Mouse (Mus musculus): ENCODE data around the gene Mfsd4b5. TPM values are rescaled to one million over a fixed set of nuclear protein-coding genes. Genes with fewer than 3 reads are reported as not detected.

Mfsd4b5 gene
- 0.10 and 0.14 TPM in 2 replicates for polyA plus RNA-seq (2016; fragmentation: Nextera tagmentation; extraction: Ambion mirVana)

DNA sequence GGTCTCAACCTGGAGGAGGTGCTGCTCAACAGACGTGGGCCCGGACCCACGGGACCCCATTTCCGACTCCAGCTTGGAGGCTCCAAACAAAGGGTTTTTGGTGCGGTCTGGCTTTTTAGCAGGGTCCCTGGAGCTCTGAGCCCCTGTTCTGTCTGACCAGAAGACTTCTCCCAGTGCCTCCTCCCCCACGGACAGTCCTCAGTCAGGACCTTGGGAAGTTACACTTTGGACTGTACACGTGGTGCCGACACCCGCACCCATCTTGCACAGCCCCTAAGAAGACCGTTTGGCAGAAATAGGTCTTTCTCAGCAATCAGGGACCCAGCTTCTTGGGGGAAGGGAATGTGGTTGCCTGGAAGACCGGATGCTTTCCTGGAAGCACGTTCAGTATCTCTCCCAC lies at the start of gene Mfsd4b5:
Mfsd4b5 (minus strand) TSS at position 181 of the 400 bp plus-strand sequence.
- no peak within 1 kb of the TSS for H3K27ac ChIP-seq
- ATAC-seq (ENCODE audit: low FRiP score) = no peak
- H3K4me3 ChIP-seq = no peak within 1 kb of the TSS
- H3K4me1 ChIP-seq = no peaks in the 10 kb centered on the region
- WGBS = 85% methylated on average over 12 of the region's 12 CpGs
- no peak within 1 kb of the TSS for H3K9ac ChIP-seq
- no peaks in the 10 kb centered on the region for H3K9me3 ChIP-seq (replicated peaks)
- H3K27me3 ChIP-seq = no peaks in the 10 kb centered on the region
- H3K36me3 ChIP-seq = no peaks in the 10 kb centered on the region
- H3K4me2 ChIP-seq (replicated peaks) = no peak within 1 kb of the TSS

DNA sequence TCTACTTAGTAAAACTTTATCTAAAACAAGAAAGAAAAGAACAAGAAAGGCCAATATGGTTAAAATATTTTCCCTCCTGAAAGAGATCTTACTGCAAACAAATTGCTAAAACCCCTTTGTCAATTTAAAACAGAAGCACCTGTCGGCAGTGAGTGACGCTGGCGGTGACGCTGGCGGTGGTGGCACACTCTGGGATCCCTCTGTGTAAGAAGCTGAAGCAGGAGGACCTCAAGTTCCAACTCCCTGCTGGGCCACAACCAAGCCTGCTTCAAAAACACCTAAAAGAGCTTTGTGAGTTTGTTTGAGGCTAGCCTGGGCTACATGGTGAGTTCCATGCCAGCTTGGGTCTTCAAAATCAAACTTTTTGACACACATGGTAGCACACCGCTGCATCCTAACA lies 48.5 kb upstream of the Mfsd4b5 start:
- WGBS = 96% methylated on average over 6 of the region's 6 CpGs
- no peaks in the 10 kb centered on the region for H3K27me3 ChIP-seq
- ATAC-seq (ENCODE audit: low FRiP score) = no peak
- H3K9ac ChIP-seq = no peak overlapping the region
- no peaks in the 10 kb centered on the region for H3K9me3 ChIP-seq (replicated peaks)
- no peak overlapping the region for H3K4me3 ChIP-seq
- no peaks in the 10 kb centered on the region for H3K4me1 ChIP-seq
- H3K4me2 ChIP-seq (replicated peaks) = no peak overlapping the region
- H3K36me3 ChIP-seq = no peaks in the 10 kb centered on the region
- H3K27ac ChIP-seq = no peak overlapping the region

DNA sequence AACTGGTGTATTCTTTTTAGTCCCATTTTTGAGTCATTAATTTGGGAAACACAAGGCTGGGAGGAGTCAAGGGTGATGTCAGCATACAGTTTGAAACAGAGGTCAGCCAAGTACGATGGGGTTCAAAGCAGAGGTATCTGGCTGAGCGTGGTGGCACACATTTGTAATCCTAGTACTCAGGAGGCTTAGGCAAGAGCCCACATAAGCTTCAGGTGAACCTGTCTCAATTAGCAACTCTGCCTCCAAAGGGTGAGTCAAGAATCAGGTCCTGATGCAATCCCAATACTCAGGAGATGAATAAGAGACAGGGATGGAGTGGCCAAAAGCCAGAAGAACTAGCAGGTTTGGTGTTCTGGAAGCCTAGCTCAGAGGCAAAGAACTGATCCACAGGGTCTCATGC lies 46.5 kb upstream of the Mfsd4b5 start:
- Histone ChIP-seq H3K9me3 (replicated peaks) (no peaks in the 10 kb centered on the region), H3K9ac (no peak overlapping the region), H3K4me1 (no peaks in the 10 kb centered on the region), H3K27me3 (no peaks in the 10 kb centered on the region), H3K27ac (no peak overlapping the region), H3K4me3 (no peak overlapping the region), H3K4me2 (replicated peaks) (no peak overlapping the region), H3K36me3 (no peaks in the 10 kb centered on the region)
- 79% methylated on average over 2 of the region's 2 CpGs for WGBS
- no peak for ATAC-seq (ENCODE audit: low FRiP score)

DNA sequence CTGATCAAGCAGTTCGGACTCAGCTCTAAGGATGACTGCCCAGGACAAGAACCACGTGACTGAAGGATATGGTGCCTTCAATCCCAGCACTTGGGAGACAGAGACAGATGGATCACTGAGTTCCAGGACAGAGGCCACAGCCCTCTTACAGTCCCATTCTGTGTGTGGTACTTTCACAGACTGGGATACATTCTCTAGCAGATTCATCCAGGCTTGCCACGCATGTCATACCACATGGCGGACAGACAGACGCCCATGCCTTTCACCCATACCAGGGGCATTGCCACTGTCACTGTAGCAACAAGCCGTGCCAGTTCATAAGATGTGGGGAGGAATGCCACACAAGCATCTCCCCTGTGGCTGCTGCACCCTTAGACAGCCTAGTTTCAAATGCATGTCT lies 44.3 kb upstream of the Mfsd4b5 start:
- Histone ChIP-seq H3K4me1 (no peaks in the 10 kb centered on the region), H3K27me3 (no peaks in the 10 kb centered on the region), H3K9me3 (replicated peaks) (0 out of 2 replicates have a peak, but pooled peaks cover 7% of the 10 kb centered on the region), H3K4me2 (replicated peaks) (no peak overlapping the region), H3K36me3 (no peaks in the 10 kb centered on the region), H3K27ac (no peak overlapping the region), H3K4me3 (no peak overlapping the region), H3K9ac (no peak overlapping the region)
- 93% methylated on average over 6 of the region's 6 CpGs for WGBS
- ATAC-seq (ENCODE audit: low FRiP score) = no peak

DNA sequence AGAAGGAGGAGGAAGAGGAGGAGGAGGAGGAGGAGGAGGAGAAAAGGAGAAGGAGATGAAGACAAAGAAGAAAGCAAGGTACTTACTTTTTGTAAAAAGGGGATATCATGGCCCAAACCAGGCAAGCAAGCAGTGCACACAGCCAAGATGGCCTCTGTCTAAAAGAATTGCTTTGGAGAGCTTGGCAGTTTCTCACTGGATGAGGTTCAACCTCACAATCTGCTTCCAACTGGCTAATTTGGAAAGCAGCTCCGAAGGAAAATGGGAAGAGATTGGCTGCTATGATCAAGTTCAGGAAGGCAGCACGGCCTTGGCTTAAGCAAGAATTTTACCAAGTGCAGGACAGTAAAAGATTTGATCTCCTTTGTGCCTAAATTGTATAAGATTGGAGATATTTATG lies 43.2 kb upstream of the Mfsd4b5 start:
- Histone ChIP-seq H3K36me3 (no peaks in the 10 kb centered on the region), H3K27ac (no peak overlapping the region), H3K27me3 (no peaks in the 10 kb centered on the region), H3K9ac (no peak overlapping the region), H3K4me1 (peaks cover 5% of the 10 kb centered on the region), H3K4me3 (no peak overlapping the region), H3K9me3 (replicated peaks) (0 out of 2 replicates have a peak, but pooled peaks cover 7% of the 10 kb centered on the region), H3K4me2 (replicated peaks) (no peak overlapping the region)
- ATAC-seq (ENCODE audit: low FRiP score) = no peak
- 91% methylated on average over 2 of the region's 2 CpGs for WGBS

DNA sequence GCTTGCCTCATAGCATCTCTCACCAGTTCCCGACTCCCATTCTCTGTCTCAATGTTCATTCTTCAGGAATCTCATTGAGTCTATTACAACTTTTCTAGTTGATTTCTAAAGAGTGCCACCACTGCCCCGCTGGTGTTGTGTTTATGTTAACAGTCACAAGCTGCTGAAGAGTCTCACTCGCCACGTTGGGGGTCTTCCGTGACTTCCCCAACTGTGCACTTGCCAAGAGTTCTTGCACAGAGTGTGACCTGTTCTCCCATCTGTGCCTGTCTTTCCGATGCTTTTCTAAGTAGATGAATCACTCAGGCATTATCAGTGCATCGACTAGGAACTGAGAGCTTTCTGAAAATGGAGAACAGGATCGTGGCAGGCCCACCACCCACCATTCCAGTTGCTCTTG lies 41.6 kb upstream of the Mfsd4b5 start:
- WGBS = 86% methylated on average over 8 of the region's 8 CpGs
- Histone ChIP-seq H3K27me3 (no peaks in the 10 kb centered on the region), H3K9me3 (replicated peaks) (0 out of 2 replicates have a peak, but pooled peaks cover 7% of the 10 kb centered on the region), H3K4me3 (no peak overlapping the region), H3K4me2 (replicated peaks) (no peak overlapping the region), H3K4me1 (peaks cover 12% of the 10 kb centered on the region), H3K27ac (no peak overlapping the region), H3K9ac (no peak overlapping the region), H3K36me3 (no peaks in the 10 kb centered on the region)
- no peak for ATAC-seq (ENCODE audit: low FRiP score)

DNA sequence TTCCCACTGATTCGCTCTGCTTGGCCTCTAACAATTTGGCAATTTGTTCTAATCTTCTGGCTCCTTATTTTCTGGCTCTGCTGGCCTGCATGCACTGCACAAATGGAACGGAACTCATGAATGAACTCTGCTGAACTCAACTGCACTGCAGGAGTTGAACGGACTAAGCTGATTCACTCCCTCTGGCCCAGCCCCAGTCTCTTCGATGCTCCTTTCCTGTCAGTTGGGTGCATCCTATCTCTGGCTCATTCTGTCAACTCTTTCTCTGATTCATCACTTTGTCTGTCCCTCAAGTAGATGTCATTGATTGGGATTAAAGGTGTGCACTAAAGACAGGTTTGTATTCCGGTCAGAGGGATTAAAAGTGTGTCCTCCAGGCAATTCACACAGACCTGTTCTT lies 40.1 kb upstream of the Mfsd4b5 start:
- no peaks in the 10 kb centered on the region for H3K36me3 ChIP-seq
- H3K4me3 ChIP-seq = no peak overlapping the region
- WGBS = 96% methylated on average over 5 of the region's 5 CpGs
- H3K9me3 ChIP-seq (replicated peaks) = 0 out of 2 replicates have a peak, but pooled peaks cover 7% of the 10 kb centered on the region
- H3K27ac ChIP-seq = no peak overlapping the region
- peaks cover 12% of the 10 kb centered on the region for H3K4me1 ChIP-seq
- H3K4me2 ChIP-seq (replicated peaks) = no peak overlapping the region
- H3K27me3 ChIP-seq = no peaks in the 10 kb centered on the region
- no peak for ATAC-seq (ENCODE audit: low FRiP score)
- H3K9ac ChIP-seq = no peak overlapping the region

DNA sequence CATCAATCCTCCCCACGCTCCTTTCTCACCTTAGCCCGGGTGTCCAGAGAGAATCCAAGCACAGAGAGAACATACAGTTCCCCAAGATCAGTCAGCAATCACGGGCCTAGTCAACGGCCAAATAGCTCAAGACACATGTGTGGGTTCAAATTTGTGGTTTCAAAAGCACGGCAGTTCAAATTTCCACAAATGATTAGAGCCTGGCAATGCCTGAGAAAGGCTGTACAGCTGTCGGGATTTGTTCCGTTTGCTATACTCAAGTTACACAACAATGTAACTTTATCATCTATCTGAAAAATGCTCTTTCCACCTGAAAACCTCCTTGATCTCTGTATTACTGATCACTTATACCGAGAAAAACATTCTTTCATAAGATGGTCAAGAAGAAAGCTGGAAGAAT lies 39.1 kb upstream of the Mfsd4b5 start:
- WGBS = 69% methylated on average over 8 of the region's 8 CpGs
- Histone ChIP-seq H3K27me3 (0 out of 2 replicates have a peak, but pooled peaks cover 4% of the 10 kb centered on the region), H3K4me2 (replicated peaks) (peak overlapping the region; percentile 69), H3K4me1 (peaks cover 12% of the 10 kb centered on the region), H3K9me3 (replicated peaks) (0 out of 2 replicates have a peak, but pooled peaks cover 7% of the 10 kb centered on the region), H3K27ac (peak overlapping the region; percentile 62; the same call in 1 of the 2 replicates), H3K4me3 (peak overlapping the region; percentile 65), H3K36me3 (no peaks in the 10 kb centered on the region), H3K9ac (peak overlapping the region; percentile 67; the same call in 1 of the 2 replicates)
- ATAC-seq (ENCODE audit: low FRiP score) = no peak

DNA sequence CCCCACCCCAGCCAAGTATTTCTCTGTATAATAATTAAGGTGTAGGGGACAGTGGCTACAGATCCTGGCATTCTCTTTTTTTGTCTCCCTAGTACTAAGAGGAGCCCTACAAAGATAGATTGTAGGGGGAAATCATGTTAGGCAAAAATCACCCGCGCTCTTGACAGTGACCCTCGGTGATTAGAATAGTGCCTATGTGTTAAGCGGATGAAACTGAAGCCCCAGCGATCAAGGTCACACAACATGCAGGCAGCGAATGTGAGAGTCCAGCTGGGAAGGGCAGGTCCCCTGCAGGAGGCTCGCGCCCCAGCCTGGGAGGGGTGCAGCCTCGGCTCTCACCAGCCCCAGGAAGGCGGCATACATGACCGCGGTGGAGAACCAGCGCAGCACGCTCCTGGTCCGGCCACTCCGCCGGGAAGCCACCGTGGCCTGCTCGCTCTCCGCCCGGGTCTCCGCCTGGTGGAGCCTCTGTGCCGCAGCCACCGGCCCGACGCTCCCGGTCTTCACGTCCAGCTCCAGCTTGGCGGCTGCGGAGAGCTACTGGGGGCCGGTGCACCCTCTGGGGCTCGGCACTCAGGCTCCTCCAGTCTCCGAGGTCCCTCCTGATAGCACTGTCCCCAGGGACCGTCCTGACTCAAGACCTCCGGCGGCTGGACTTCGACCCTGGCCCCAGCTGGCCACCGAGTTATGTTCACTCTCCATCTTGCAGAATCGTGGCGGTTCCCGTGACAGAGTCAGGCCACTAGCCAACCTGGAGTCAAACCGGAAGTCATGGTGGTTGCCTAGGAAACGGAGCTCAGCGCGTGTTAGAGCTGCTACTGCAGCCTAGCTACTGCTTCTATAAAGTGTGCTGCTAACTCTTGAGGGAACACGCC lies 38.3 kb upstream of the Mfsd4b5 start, which contains the start of gene Mfsd4b1:
Mfsd4b1 (minus strand) TSS at position 715 of the 875 bp plus-strand sequence.
- Histone ChIP-seq H3K27me3 (0 out of 2 replicates have a peak, but pooled peaks cover 4% of the 10 kb centered on the region), H3K27ac (peak within 1 kb of the TSS; percentile 62), H3K36me3 (no peaks in the 10 kb centered on the region), H3K9me3 (replicated peaks) (0 out of 2 replicates have a peak, but pooled peaks cover 7% of the 10 kb centered on the region), H3K4me2 (replicated peaks) (peak within 1 kb of the TSS; percentile 69), H3K4me3 (peak within 1 kb of the TSS; percentile 65), H3K9ac (peak within 1 kb of the TSS; percentile 67), H3K4me1 (peaks cover 12% of the 10 kb centered on the region)
- peak; percentile 97 for ATAC-seq (ENCODE audit: low FRiP score)
- under 1% methylated on average over 46 of the region's 46 CpGs for WGBS

DNA sequence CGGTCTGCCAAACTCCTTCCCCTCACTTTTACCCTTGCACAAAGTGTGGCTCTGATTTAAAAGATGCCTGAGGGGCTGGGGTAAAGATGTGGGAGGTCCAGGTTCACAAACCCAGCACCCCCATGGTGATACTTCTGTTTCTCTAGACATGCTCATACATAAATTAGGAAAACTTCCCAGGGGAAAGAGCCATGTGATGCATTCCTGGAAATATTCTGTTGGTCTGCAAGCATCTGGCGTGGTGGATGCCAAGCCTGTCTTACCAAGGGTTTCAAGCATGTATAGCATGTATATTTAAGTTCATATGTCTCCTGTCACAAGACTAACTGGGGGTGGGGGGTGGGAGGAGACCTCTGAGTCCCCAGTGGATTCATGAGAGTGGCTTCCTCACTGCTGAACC lies 34.0 kb upstream of the Mfsd4b5 start:
- WGBS = 54% methylated on average over 2 of the region's 2 CpGs
- Histone ChIP-seq H3K27me3 (0 out of 2 replicates have a peak, but pooled peaks cover 4% of the 10 kb centered on the region), H3K27ac (no peak overlapping the region), H3K4me1 (peaks cover 10% of the 10 kb centered on the region), H3K4me3 (no peak overlapping the region), H3K9me3 (replicated peaks) (no peaks in the 10 kb centered on the region), H3K36me3 (no peaks in the 10 kb centered on the region), H3K9ac (no peak overlapping the region), H3K4me2 (replicated peaks) (no peak overlapping the region)
- ATAC-seq (ENCODE audit: low FRiP score) = no peak

DNA sequence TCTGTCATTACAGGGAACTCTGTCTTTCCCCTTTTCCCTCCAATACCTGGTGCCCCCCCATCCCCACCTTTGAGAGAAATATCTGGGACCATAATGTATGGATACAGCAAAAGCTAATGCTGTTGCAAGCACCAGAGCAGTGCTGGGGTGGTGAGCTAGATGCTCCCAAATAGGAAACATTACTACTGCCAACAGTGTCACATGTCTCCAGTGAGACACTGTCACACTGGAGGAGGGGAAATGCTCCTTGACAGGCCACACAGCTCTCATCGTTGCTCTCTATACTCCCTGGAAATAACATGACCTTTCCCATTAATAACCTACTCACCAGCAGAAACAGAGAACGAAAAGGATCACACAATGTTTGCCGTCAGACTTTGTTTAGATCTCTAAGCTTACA lies 33.0 kb upstream of the Mfsd4b5 start:
- no peaks in the 10 kb centered on the region for H3K9me3 ChIP-seq (replicated peaks)
- no peaks in the 10 kb centered on the region for H3K36me3 ChIP-seq
- no peak overlapping the region for H3K9ac ChIP-seq
- H3K27me3 ChIP-seq = 0 out of 2 replicates have a peak, but pooled peaks cover 4% of the 10 kb centered on the region
- no peak for ATAC-seq (ENCODE audit: low FRiP score)
- H3K4me2 ChIP-seq (replicated peaks) = no peak overlapping the region
- H3K27ac ChIP-seq = no peak overlapping the region
- WGBS = 62% methylated on average over 3 of the region's 3 CpGs
- no peak overlapping the region for H3K4me3 ChIP-seq
- H3K4me1 ChIP-seq = peaks cover 5% of the 10 kb centered on the region; the same call in 1 of the 2 replicates

DNA sequence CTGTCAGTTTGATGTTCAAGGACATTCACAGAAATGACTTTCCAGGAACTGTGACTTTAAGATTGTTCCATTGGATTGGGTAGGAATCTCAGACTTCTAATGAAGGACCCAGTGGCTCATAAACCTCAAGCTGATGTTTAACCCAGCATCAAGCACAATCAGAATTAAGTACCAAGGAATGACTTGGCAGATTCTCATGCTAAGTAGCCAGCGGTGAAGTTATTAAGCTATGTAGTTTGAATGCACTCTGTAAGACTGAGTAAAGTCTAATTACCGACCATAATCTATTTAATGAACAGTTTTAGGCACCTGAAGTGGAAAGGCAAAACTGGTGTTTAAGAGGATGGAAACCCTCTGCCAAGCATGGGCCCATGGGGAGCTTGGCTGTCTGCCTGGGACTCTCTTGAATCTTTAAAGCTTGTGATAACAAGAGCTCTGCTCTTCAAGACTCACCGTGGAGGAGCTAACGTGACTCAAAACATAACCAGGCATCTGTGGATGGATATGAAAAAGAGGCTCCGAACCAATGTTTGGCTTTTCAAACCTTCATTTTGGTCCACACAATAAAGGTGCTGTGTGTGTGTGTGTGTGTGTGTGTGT lies 31.9 kb upstream of the Mfsd4b5 start:
- H3K9me3 ChIP-seq (replicated peaks) = no peaks in the 10 kb centered on the region
- no peaks in the 10 kb centered on the region for H3K4me1 ChIP-seq

More for the DNA sequence above, 31.9 kb upstream of the Mfsd4b5 start:
- Histone ChIP-seq H3K4me3 (no peak overlapping the region), H3K4me2 (replicated peaks) (no peak overlapping the region), H3K36me3 (no peaks in the 10 kb centered on the region), H3K27ac (no peak overlapping the region), H3K27me3 (0 out of 2 replicates have a peak, but pooled peaks cover 4% of the 10 kb centered on the region), H3K9ac (no peak overlapping the region)
- no peak for ATAC-seq (ENCODE audit: low FRiP score)
- WGBS = 92% methylated on average over 5 of the region's 5 CpGs

Data from hindbrain, embryonic 12.5 days (tissue).